Mouse (Mus musculus) hindbrain, embryonic 11.5 days (tissue): ENCODE measurements at regions not wholly inside any gene's neighbourhood (a gene's known extent, or its start where the extent isn't known, plus 50 kb on each side); places are given as distances from the start of the nearest gene placed in this dataset.
A peak's percentile ranks its signal among the peaks of the same experiment; 100 is the strongest.

Source experiments
- ATAC-seq: fragments of 200-750 bp; cut with Nextera tagmentation; 2 replicates; pipeline ENCODE4 v1.8.0; 2017; ENCODE audit warnings: mild to moderate bottlenecking, moderate TSS enrichment, moderate library complexity; ENCODE audit not compliant: low FRiP score
- DNase-seq: peaks from one replicate; pipeline ENCODE4 v3.0.0-alpha.2; 2015; ENCODE audit warnings: low spot score
- H3K27ac ChIP-seq: fragments of 300-500 bp; sonication (generic); 2 replicates; pipeline ENCODE4 v1.5.1; 2014; ENCODE audit warnings: mild to moderate bottlenecking, low read depth, low read length
- H3K27me3 ChIP-seq: fragments of 300-500 bp; sonication (generic); 2 replicates; pipeline ENCODE4 v1.6.1; 2014; ENCODE audit warnings: mild to moderate bottlenecking, low read length, moderate library complexity, mixed read lengths; ENCODE audit not compliant: control insufficient read depth, insufficient read depth
- H3K36me3 ChIP-seq: fragments of 300-500 bp; sonication (generic); 2 replicates; pipeline ENCODE4 v1.6.1; 2014; ENCODE audit warnings: mild to moderate bottlenecking, low read length, moderate library complexity, mixed read lengths; ENCODE audit not compliant: control insufficient read depth, insufficient read depth
- H3K4me1 ChIP-seq: fragments of 300-500 bp; sonication (generic); replicated peaks from 2 replicates; pipeline ENCODE4 v1.6.1; 2014; ENCODE audit warnings: low read length, mixed read lengths; ENCODE audit not compliant: control insufficient read depth, insufficient read depth
- H3K4me2 ChIP-seq: fragments of 300-500 bp; sonication (generic); replicated peaks from 2 replicates; pipeline ENCODE4 v1.6.1; 2014; ENCODE audit warnings: mild to moderate bottlenecking, low read depth, low read length
- H3K4me3 ChIP-seq: fragments of 300-500 bp; sonication (generic); 2 replicates; pipeline ENCODE4 v1.5.1; 2014; ENCODE audit warnings: low read depth, low read length
- H3K9ac ChIP-seq: fragments of 300-500 bp; sonication (generic); 2 replicates; pipeline ENCODE4 v1.6.1; 2014; ENCODE audit warnings: low read depth, low read length
- H3K9me3 ChIP-seq: fragments of 300-500 bp; sonication (generic); 2 replicates; pipeline ENCODE4 v1.6.1; 2016; ENCODE audit warnings: low read length; ENCODE audit not compliant: control insufficient read depth
- WGBS: fragments of 180-500 bp; shearing (Covaris S2); extraction: QIAGEN DNeasy Blood & Tissue Kit; methylation state at CpG from one replicate; pipeline ENCODE4 v1.1.7; 2014; 5-methylcytosine and 5-hydroxymethylcytosine counted together

GRCm38 (mm10) chr8:127921925-127922324, 436.5 kb upstream of the Nrp1 start:
- H3K9ac ChIP-seq, result no peak overlapping the region
- WGBS, result 96% methylated on average over 1 of the region's 1 CpGs
- H3K9me3 ChIP-seq, result no peaks in the 10 kb centered on the region
- H3K4me3 ChIP-seq, result no peak overlapping the region
- H3K36me3 ChIP-seq, result no peaks in the 10 kb centered on the region
- H3K27me3 ChIP-seq, result no peaks in the 10 kb centered on the region
- H3K4me2 ChIP-seq, result no peak overlapping the region
- H3K27ac ChIP-seq, result no peak overlapping the region
- DNase-seq (no peak), ATAC-seq (no peak)
- H3K4me1 ChIP-seq, result no peaks in the 10 kb centered on the region

DNA sequence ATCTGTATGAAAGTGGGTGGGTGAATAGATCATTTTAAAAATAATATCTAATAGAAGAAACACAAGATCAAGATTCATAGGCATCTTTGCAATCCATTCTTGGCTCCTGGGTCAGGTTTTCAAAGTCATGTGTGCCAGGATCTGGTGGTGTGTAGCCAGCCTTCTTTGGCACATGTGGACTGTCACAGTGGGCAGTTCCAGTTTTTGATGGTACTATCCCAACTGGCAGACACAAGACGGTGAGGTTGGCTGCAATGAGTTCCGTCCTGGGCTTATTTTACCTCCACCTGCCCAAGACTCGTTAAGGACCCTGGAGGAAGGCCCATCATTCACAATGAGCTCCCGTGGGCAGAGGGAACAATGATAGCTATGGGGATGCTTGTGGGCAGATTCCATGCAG, 435.1 kb upstream of the Nrp1 start:
- H3K4me3 ChIP-seq, result no peak overlapping the region
- H3K4me2 ChIP-seq, result no peak overlapping the region
- DNase-seq (no peak), ATAC-seq (no peak)
- no peak overlapping the region for H3K27ac ChIP-seq
- no peak overlapping the region for H3K9ac ChIP-seq
- WGBS, result 87% methylated on average over 4 of the region's 4 CpGs
- H3K36me3 ChIP-seq, result no peaks in the 10 kb centered on the region
- H3K4me1 ChIP-seq, result no peaks in the 10 kb centered on the region
- H3K27me3 ChIP-seq, result no peaks in the 10 kb centered on the region
- no peaks in the 10 kb centered on the region for H3K9me3 ChIP-seq

GRCm38 (mm10) chr8:127932276-127932675, 426.1 kb upstream of the Nrp1 start:
- no peak overlapping the region for H3K27ac ChIP-seq
- H3K27me3 ChIP-seq, result 0 out of 2 replicates have a peak, but pooled peaks cover 2% of the 10 kb centered on the region
- ATAC-seq (no peak), DNase-seq (no peak)
- H3K4me2 ChIP-seq, result no peak overlapping the region
- H3K9ac ChIP-seq, result no peak overlapping the region
- no peaks in the 10 kb centered on the region for H3K9me3 ChIP-seq
- no peak overlapping the region for H3K4me3 ChIP-seq
- H3K4me1 ChIP-seq, result no peaks in the 10 kb centered on the region
- H3K36me3 ChIP-seq, result no peaks in the 10 kb centered on the region
- WGBS, result 79% methylated on average over 1 of the region's 1 CpGs

- H3K4me1 ChIP-seq, result peaks cover 3% of the 10 kb centered on the region; the same call in 1 of the 2 replicates
- no peak for DNase-seq
- no peaks in the 10 kb centered on the region for H3K9me3 ChIP-seq
- no peak for ATAC-seq
- no peak overlapping the region for H3K9ac ChIP-seq
- no peak overlapping the region for H3K4me3 ChIP-seq
- no peaks in the 10 kb centered on the region for H3K36me3 ChIP-seq
- no peak overlapping the region for H3K4me2 ChIP-seq
- no peak overlapping the region for H3K27ac ChIP-seq
- H3K27me3 ChIP-seq, result 0 out of 2 replicates have a peak, but pooled peaks cover 2% of the 10 kb centered on the region
- 81% methylated on average over 6 of the region's 6 CpGs for WGBS
Observed at GRCm38 (mm10) chr8:127936792-127937435, 421.5 kb upstream of the Nrp1 start.

GRCm38 (mm10) chr8:127939284-127939985, 419.0 kb upstream of the Nrp1 start:
- no peak overlapping the region for H3K27ac ChIP-seq
- 24% methylated on average over 7 of the region's 7 CpGs for WGBS
- H3K9me3 ChIP-seq, result no peaks in the 10 kb centered on the region
- no peak overlapping the region for H3K9ac ChIP-seq
- peaks cover 3% of the 10 kb centered on the region; the same call in 1 of the 2 replicates for H3K4me1 ChIP-seq
- no peak overlapping the region for H3K4me3 ChIP-seq
- 0 out of 2 replicates have a peak, but pooled peaks cover 2% of the 10 kb centered on the region for H3K27me3 ChIP-seq
- peak; percentile 71; the same call in 1 of the 2 replicates for ATAC-seq
- H3K36me3 ChIP-seq, result no peaks in the 10 kb centered on the region
- no peak overlapping the region for H3K4me2 ChIP-seq
- DNase-seq, result peak; percentile 55

DNA sequence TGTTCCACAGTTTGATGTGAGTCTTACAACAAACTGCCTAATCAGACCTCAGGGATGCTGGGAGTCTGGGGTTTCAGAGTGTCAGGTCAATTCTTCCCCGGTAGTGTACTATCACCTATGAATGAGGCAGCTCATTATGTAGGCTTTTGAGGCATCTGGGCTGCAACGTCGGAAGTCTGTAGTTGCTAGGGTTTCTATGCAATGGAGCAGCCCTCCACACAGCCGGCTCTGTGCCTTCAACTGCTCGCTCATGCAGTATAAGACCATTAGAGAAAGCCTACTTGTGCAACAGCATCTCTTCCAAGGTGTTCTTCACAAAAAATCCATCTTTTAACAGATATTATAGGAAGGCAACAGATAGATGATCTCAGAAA, 418.4 kb upstream of the Nrp1 start:
- no peak for DNase-seq
- Histone ChIP-seq H3K9ac (no peak overlapping the region), H3K36me3 (no peaks in the 10 kb centered on the region), H3K4me1 (peaks cover 3% of the 10 kb centered on the region; the same call in 1 of the 2 replicates), H3K9me3 (no peaks in the 10 kb centered on the region), H3K4me2 (no peak overlapping the region), H3K27ac (no peak overlapping the region), H3K4me3 (no peak overlapping the region), H3K27me3 (0 out of 2 replicates have a peak, but pooled peaks cover 2% of the 10 kb centered on the region)
- ATAC-seq, result peak; percentile 64; the same call in 1 of the 2 replicates
- 12% methylated on average over 5 of the region's 5 CpGs for WGBS

- DNase-seq, result no peak
- no peak overlapping the region for H3K27ac ChIP-seq
- no peaks in the 10 kb centered on the region for H3K36me3 ChIP-seq
- H3K4me1 ChIP-seq, result peaks cover 3% of the 10 kb centered on the region; the same call in 1 of the 2 replicates
- no peak overlapping the region for H3K9ac ChIP-seq
- H3K9me3 ChIP-seq, result no peaks in the 10 kb centered on the region
- ATAC-seq, result no peak
- no peak overlapping the region for H3K4me2 ChIP-seq
- no peak overlapping the region for H3K4me3 ChIP-seq
- H3K27me3 ChIP-seq, result no peaks in the 10 kb centered on the region
Observed at GRCm38 (mm10) chr8:127942319-127942718, 416.1 kb upstream of the Nrp1 start.

GRCm38 (mm10) chr8:127944955-127945498, 413.4 kb upstream of the Nrp1 start:
- H3K4me1 ChIP-seq, result no peaks in the 10 kb centered on the region
- H3K9me3 ChIP-seq, result no peaks in the 10 kb centered on the region
- no peak overlapping the region for H3K4me3 ChIP-seq
- H3K4me2 ChIP-seq, result no peak overlapping the region
- H3K36me3 ChIP-seq, result no peaks in the 10 kb centered on the region
- H3K27me3 ChIP-seq, result no peaks in the 10 kb centered on the region
- ATAC-seq, result no peak
- DNase-seq, result no peak
- H3K9ac ChIP-seq, result no peak overlapping the region
- no peak overlapping the region for H3K27ac ChIP-seq

DNA sequence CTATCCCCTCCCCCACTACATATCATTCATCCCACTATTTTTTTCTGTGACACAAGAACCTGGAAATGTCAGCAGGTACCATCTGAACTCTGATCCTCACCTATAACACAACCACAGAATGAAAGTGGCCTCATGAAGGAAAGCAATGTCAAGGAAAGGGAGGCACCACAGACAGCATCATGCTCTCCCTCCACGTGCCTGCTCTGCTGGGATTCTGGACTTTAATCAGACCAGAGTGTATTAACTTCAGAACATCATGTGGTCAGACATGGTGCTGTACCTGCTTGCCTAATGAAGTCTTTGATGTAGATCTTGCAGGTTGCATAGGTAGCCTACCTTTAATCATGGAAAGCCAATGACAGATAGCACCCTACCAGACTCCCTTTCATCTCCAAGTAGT, 400.8 kb upstream of the Nrp1 start:
- 72% methylated on average over 1 of the region's 1 CpGs for WGBS
- DNase-seq (no peak), ATAC-seq (no peak)
- no peak overlapping the region for H3K4me2 ChIP-seq
- H3K9ac ChIP-seq, result no peak overlapping the region
- H3K4me3 ChIP-seq, result no peak overlapping the region
- no peaks in the 10 kb centered on the region for H3K9me3 ChIP-seq
- no peaks in the 10 kb centered on the region for H3K4me1 ChIP-seq
- no peaks in the 10 kb centered on the region for H3K27me3 ChIP-seq
- H3K36me3 ChIP-seq, result no peaks in the 10 kb centered on the region
- H3K27ac ChIP-seq, result no peak overlapping the region
